Mouse (Mus musculus) erythroblast, embryonic 14.5 days (primary cell): ENCODE measurements at regions not wholly inside any gene's neighbourhood (a gene's known extent, or its start where the extent isn't known, plus 50 kb on each side); places are given as distances from the start of the nearest gene placed in this dataset.

Experiments
- GATA1 ChIP-seq: IDR thresholded peaks from 2 replicates; pipeline ENCODE4 v1.6.1; 2012; ENCODE audit warnings: low read length, inconsistent platforms, mixed read lengths
- TAL1 ChIP-seq: IDR thresholded peaks from 3 replicates; pipeline ENCODE4 v1.6.1; 2012; ENCODE audit warnings: low read length, inconsistent platforms, mixed read lengths

DNA sequence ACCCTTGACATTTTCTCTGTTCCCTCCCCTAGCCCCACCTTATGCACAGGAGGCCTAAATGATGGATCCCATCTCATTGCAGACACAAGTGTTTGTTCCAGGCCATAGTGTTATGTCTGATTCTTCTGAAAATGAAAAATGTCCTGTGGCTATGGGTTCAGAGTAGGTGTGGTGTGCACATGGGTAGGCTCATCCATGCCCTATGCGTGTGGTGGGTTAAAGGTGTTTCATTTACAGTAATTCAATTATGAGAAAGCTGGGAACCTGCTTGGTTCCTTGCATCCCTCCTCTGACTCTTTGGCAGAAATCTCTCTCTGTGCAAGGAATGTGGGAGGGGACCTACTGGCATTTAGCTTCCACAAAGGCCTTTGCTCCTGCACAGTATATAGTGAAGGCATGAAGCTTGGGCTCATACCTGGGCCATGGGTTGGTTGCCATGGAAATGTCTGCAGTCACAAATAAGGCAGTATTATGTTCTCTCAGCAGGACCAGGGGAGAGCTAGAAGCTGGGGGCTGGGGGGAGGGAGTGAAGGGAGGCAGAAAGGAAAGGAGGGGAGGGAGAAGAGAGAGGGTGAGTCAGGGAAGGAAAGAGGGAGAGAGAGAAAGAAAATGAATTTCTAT lies 245.7 kb downstream of the Pdcd6ip start:
- TF ChIP-seq GATA1: no peak
- no peak for TF ChIP-seq TAL1
